Mouse (Mus musculus) heart, embryonic 11.5 days (tissue): ENCODE data around the gene Gm4175. TPM values are rescaled to one million over a fixed set of nuclear protein-coding genes. Genes with fewer than 3 reads are reported as not detected.
"Not testable (repeated sequence)": the region's sequence is repeated elsewhere in the genome, so short reads cannot be mapped to it uniquely, and the experiment has no call there.

Experiments used
- ATAC-seq: fragments of 200-750 bp; cut with Nextera tagmentation; replicated peaks from 2 replicates; pipeline ENCODE4 v1.8.0; 2017; ENCODE audit warnings: moderate library complexity; ENCODE audit not compliant: insufficient number of reproducible peaks, low FRiP score, low TSS enrichment
- H3K27ac ChIP-seq: fragments of 300-500 bp; sonication (generic); 2 replicates; pipeline ENCODE4 v1.5.1; 2014; ENCODE audit warnings: mild to moderate bottlenecking, low read depth, low read length
- H3K27me3 ChIP-seq: fragments of 300-500 bp; sonication (generic); 2 replicates; pipeline ENCODE4 v1.6.1; 2014; ENCODE audit warnings: mild to moderate bottlenecking, low read length, mixed read lengths; ENCODE audit not compliant: control insufficient read depth, insufficient read depth
- H3K36me3 ChIP-seq: fragments of 300-500 bp; sonication (generic); 2 replicates; pipeline ENCODE4 v1.6.1; 2014; ENCODE audit warnings: mild to moderate bottlenecking, low read length, moderate library complexity, mixed read lengths; ENCODE audit not compliant: control insufficient read depth, insufficient read depth
- H3K4me1 ChIP-seq: fragments of 300-500 bp; sonication (generic); 2 replicates; pipeline ENCODE4 v1.6.1; 2014; ENCODE audit warnings: low read length; ENCODE audit not compliant: control insufficient read depth, insufficient read depth
- H3K4me2 ChIP-seq: fragments of 300-500 bp; sonication (generic); 2 replicates; pipeline ENCODE4 v1.6.1; 2014; ENCODE audit warnings: mild to moderate bottlenecking, moderate library complexity
- H3K4me3 ChIP-seq: fragments of 300-500 bp; sonication (generic); 2 replicates; pipeline ENCODE4 v1.5.1; 2014; ENCODE audit warnings: low read depth, low read length
- H3K9ac ChIP-seq: fragments of 300-500 bp; sonication (generic); 2 replicates; pipeline ENCODE4 v1.6.1; 2014; ENCODE audit warnings: mild to moderate bottlenecking, low read depth, low read length, moderate library complexity
- H3K9me3 ChIP-seq: fragments of 300-500 bp; sonication (generic); replicated peaks from 2 replicates; pipeline ENCODE4 v1.6.1; 2016; ENCODE audit warnings: low read length; ENCODE audit not compliant: control insufficient read depth
- WGBS: fragments of 180-500 bp; shearing (Covaris S2); extraction: QIAGEN DNeasy Blood & Tissue Kit; methylation state at CpG from one replicate; pipeline ENCODE4 v1.1.7; 2014; ENCODE audit not compliant: insufficient replicate concordance; 5-methylcytosine and 5-hydroxymethylcytosine counted together
- polyA plus RNA-seq: library from polyadenylated mRNA; unstranded; fragments of >200 nt; fragmentation: Nextera tagmentation; extraction: Ambion mirVana; gene quantifications from 2 replicates; pipeline ENCODE4 v1.2.1, GENCODE M21; 2014

The Gm4175 gene
- polyA plus RNA-seq = not detected in 2 replicates

GRCm38 (mm10) chr7:21761375-21761774 is at the start of gene Gm4175:
TSS of gene Gm4175 (minus strand) at chr7:21761475.
- ATAC-seq, H3K4me2 ChIP-seq, H3K36me3 ChIP-seq, H3K27ac ChIP-seq, H3K9ac ChIP-seq, H3K4me3 ChIP-seq, H3K27me3 ChIP-seq, H3K4me1 ChIP-seq, H3K9me3 ChIP-seq: not testable (repeated sequence)
- no CpG with 5 or more reads among the region's 5 CpGs for WGBS

GRCm38 (mm10) chr7:21796628-21797027 is 35.4 kb upstream of the Gm4175 start, which contains the start of gene Gm4177:
TSS of gene Gm4177 (minus strand) at chr7:21796728.
- not testable (repeated sequence) for H3K9me3 ChIP-seq, H3K9ac ChIP-seq, H3K27me3 ChIP-seq, H3K36me3 ChIP-seq, H3K4me2 ChIP-seq, H3K4me3 ChIP-seq, H3K4me1 ChIP-seq, H3K27ac ChIP-seq, ATAC-seq
- no CpG with 5 or more reads among the region's 3 CpGs for WGBS

Other genes with a start within 250 kb of the Gm4175 start
- not detected in 2 replicates for gene Vmn1r130, start 249.7 kb downstream of the Gm4175 start, polyA plus RNA-seq
- not detected in 2 replicates for gene Vmn1r131, start 215.4 kb downstream of the Gm4175 start, polyA plus RNA-seq
- gene Vmn1r132, start 147.4 kb downstream of the Gm4175 start, polyA plus RNA-seq = not detected in 2 replicates
- gene Gm4177, start 35.3 kb upstream of the Gm4175 start, polyA plus RNA-seq = not detected in 2 replicates
- gene Vmn1r135, start 70.9 kb upstream of the Gm4175 start, polyA plus RNA-seq = not detected in 2 replicates
- not detected in 2 replicates for gene Gm5725, start 82.8 kb upstream of the Gm4175 start, polyA plus RNA-seq
- not detected in 2 replicates for gene Gm5891, start 159.8 kb upstream of the Gm4175 start, polyA plus RNA-seq
- gene Vmn1r137, start 233.1 kb upstream of the Gm4175 start, polyA plus RNA-seq = not detected in 2 replicates